In the genomic region with DNA sequence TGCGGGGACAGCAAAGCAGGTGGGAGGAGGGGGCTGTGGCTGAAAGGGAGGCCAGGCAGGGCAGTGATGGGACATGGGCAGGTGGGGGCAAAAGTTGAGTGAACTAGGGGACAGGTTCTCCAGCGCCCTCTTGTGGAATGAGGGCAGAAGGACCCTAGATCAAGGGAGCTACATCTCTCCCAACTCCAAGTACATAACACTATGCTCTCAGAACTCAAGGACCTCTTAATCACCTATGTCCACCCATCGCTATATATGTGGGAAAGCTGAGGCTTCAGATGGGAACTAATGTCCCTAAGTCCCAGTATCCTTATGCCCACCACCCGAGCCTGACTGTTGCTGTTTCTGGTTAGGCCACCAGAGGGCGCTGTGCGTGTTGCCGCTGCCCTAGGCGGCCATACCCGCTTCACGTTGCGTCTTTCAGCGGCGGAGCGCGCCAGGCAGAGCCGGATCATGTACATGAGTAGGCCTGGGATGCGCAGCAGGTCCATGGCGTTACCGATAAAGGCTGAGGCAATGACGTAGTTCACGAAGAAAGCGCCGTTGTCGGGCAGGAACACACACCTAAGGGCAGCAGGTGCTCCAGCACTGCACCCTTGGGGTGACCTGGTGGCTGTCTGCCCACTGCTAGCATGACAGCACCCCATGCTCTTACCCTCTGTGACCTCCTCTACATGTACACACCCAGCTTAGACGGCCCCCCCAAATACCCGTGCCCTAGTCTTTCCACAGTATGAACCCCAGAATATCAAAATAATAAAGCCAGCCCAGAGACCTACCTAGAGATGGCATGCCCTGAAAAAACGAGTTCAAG, we compare ENCODE assay signal across 8 mouse cellular contexts. TPM values are rescaled to one million over a fixed set of nuclear protein-coding genes. Genes with fewer than 3 reads are reported as not detected.
DNase-seq lines count a peak whose midpoint lies in the region; ATAC-seq and TF ChIP-seq lines count a peak whose summit lies in the region.

No protein-coding gene starts in this region.

- 25% methylated on average over 27 of the region's 27 CpGs for WGBS in forebrain, postnatal 0 days
- WGBS in hindbrain, embryonic 12.5 days, result 28% methylated on average over 27 of the region's 27 CpGs
- 27% methylated on average over 27 of the region's 27 CpGs for WGBS in lung, postnatal 0 days

- 0 out of 2 replicates have a peak overlapping the region, but pooled peaks have one; percentile 21 for H3K4me2 ChIP-seq in forebrain, postnatal 0 days (ENCODE audit: low read depth)
- H3K4me2 ChIP-seq in hindbrain, embryonic 12.5 days (replicated peaks), result 0 out of 2 replicates have a peak overlapping the region, but pooled peaks have one; percentile 21
- H3K4me2 ChIP-seq in lung, postnatal 0 days (replicated peaks; ENCODE audit: low read depth, low read length), result no peak overlapping the region

- TF ChIP-seq EP300 in lung, postnatal 0 days (IDR thresholded peaks at IDR 0.05), result no peak

- no peak overlapping the region for H3K27ac ChIP-seq in forebrain, postnatal 0 days (ENCODE audit: low read depth, low read length)
- H3K27ac ChIP-seq in hindbrain, embryonic 12.5 days, result no peak overlapping the region
- H3K27ac ChIP-seq in lung, postnatal 0 days (ENCODE audit: low read length), result no peak overlapping the region

- H3K9me3 ChIP-seq in G1E (replicated peaks), result no peaks in the 10 kb centered on the region
- H3K9me3 ChIP-seq in forebrain, postnatal 0 days (ENCODE audit: low read length), result no peaks in the 10 kb centered on the region
- H3K9me3 ChIP-seq in hindbrain, embryonic 12.5 days (replicated peaks), result no peaks in the 10 kb centered on the region
- H3K9me3 ChIP-seq in lung, postnatal 0 days (ENCODE audit: low read length), result no peaks in the 10 kb centered on the region

- no peak overlapping the region for H3K9ac ChIP-seq in forebrain, postnatal 0 days
- no peak overlapping the region; the same call in 1 of the 2 replicates for H3K9ac ChIP-seq in hindbrain, embryonic 12.5 days
- H3K9ac ChIP-seq in lung, postnatal 0 days (replicated peaks; ENCODE audit: low read depth), result no peak overlapping the region

- peak; percentile 65 for DNase-seq in G1E (ENCODE audit: low spot score)
- DNase-seq in cerebellum, adult 18-20 months, result peak; percentile 77 to 86
- DNase-seq in forebrain, postnatal 0 days, result peak; percentile 90
- DNase-seq in layer of hippocampus, postnatal 10 days (ENCODE audit: low spot score in 2 of 2), result peak; percentile 89 to 91
- DNase-seq in lung, postnatal 0 days (ENCODE audit: low spot score), result peak; percentile 60
- peak; percentile 90 for DNase-seq in retina, embryonic 14.5 days (ENCODE audit: low spot score)
- DNase-seq in thymus, postnatal 4 days, result peak; percentile 91

- TF ChIP-seq CTCF in G1E (IDR thresholded peaks at IDR 0.05; ENCODE audit: low read depth, low read length), result peak; percentile 96
- TF ChIP-seq CTCF in forebrain, postnatal 0 days (IDR thresholded peaks at IDR 0.05; ENCODE audit: low read depth), result peak; percentile 98
- peak; percentile 93 for TF ChIP-seq CTCF in lung, postnatal 0 days (IDR thresholded peaks at IDR 0.05)

- H3K4me1 ChIP-seq in G1E (ENCODE audit: insufficient read depth, low read depth, low read length), result peaks cover 23% of the 10 kb centered on the region
- H3K4me1 ChIP-seq in forebrain, postnatal 0 days (ENCODE audit: insufficient read depth), result no peaks in the 10 kb centered on the region
- H3K4me1 ChIP-seq in hindbrain, embryonic 12.5 days, result peaks cover 2% of the 10 kb centered on the region; the same call in 1 of the 2 replicates
- H3K4me1 ChIP-seq in lung, postnatal 0 days (ENCODE audit: insufficient read depth, low read depth, low read length), result no peaks in the 10 kb centered on the region

- no peak overlapping the region; the same call in 1 of the 2 replicates for H3K4me3 ChIP-seq in G1E (ENCODE audit: low read depth, low read length)
- no peak overlapping the region for H3K4me3 ChIP-seq in forebrain, postnatal 0 days (ENCODE audit: low read depth, low read length)
- no peak overlapping the region for H3K4me3 ChIP-seq in hindbrain, embryonic 12.5 days
- H3K4me3 ChIP-seq in lung, postnatal 0 days (ENCODE audit: low read depth, low read length), result no peak overlapping the region

- H3K36me3 ChIP-seq in G1E (replicated peaks), result peaks cover 84% of the 10 kb centered on the region
- peaks cover 73% of the 10 kb centered on the region for H3K36me3 ChIP-seq in forebrain, postnatal 0 days (ENCODE audit: insufficient read depth)
- peaks cover 62% of the 10 kb centered on the region for H3K36me3 ChIP-seq in hindbrain, embryonic 12.5 days
- H3K36me3 ChIP-seq in lung, postnatal 0 days (ENCODE audit: insufficient read depth, low read length), result peaks cover 15% of the 10 kb centered on the region; the same call in 1 of the 2 replicates

- H3K27me3 ChIP-seq in G1E (ENCODE audit: insufficient read depth, low read length), result no peaks in the 10 kb centered on the region; the same call in 1 of the 2 replicates
- no peaks in the 10 kb centered on the region for H3K27me3 ChIP-seq in forebrain, postnatal 0 days (ENCODE audit: insufficient read depth, low read length)
- H3K27me3 ChIP-seq in hindbrain, embryonic 12.5 days, result no peaks in the 10 kb centered on the region
- H3K27me3 ChIP-seq in lung, postnatal 0 days (replicated peaks; ENCODE audit: insufficient read depth, low read length), result no peaks in the 10 kb centered on the region

- ATAC-seq in G1E (ENCODE audit: extremely low read depth, insufficient number of reproducible peaks, low FRiP score, poor library complexity, severe bottlenecking), result peak; percentile 15; the same call in 1 of the 2 replicates
- peak; percentile 89 for ATAC-seq in forebrain, postnatal 0 days
- ATAC-seq in hindbrain, embryonic 12.5 days (ENCODE audit: low FRiP score), result peak; percentile 63
- ATAC-seq in lung, postnatal 0 days, result peak; percentile 70

RNA-seq across cellular contexts. Expression of gene Capn11, which starts 4.2 kb away (rescaled TPM):
- total RNA-seq in G1E (2014; fragmentation: Nextera tagmentation) (not detected in 2 replicates), G1E (2017) (not detected in 2 replicates)
- polyA plus RNA-seq in G1E (2012), result not detected in 2 replicates
- total RNA-seq in forebrain, postnatal 0 days (2014; rRNA removed), result 0.85 and 1.3 TPM in 2 replicates
- polyA plus RNA-seq in forebrain, postnatal 0 days (2015; fragmentation: Nextera tagmentation; extraction: Ambion mirVana), result 0.06 and 1.5 TPM in 2 replicates
- polyA plus RNA-seq in hindbrain, embryonic 12.5 days (2016; fragmentation: Nextera tagmentation; extraction: Ambion mirVana), result 1.4 and 2.4 TPM in 2 replicates
- total RNA-seq in layer of hippocampus, postnatal 10 days (2021), result 1 to 10 TPM; 1.1 to 1.3 TPM
- polyA plus RNA-seq in lung, postnatal 0 days (2015; fragmentation: Nextera tagmentation; extraction: Ambion mirVana), result 0.08 TPM in 1 of 2 replicates, not detected in the other

RNA-seq across cellular contexts. Expression of gene Mrpl14, which starts 22.8 kb away (rescaled TPM):
- total RNA-seq in G1E (2014; fragmentation: Nextera tagmentation), result 36.2 and 36.8 TPM in 2 replicates
- 17.3 and 29.6 TPM in 2 replicates for total RNA-seq in G1E (2017)
- 237 and 310 TPM in 2 replicates for polyA plus RNA-seq in G1E (2012)
- 25.3 and 40.2 TPM in 2 replicates for total RNA-seq in forebrain, postnatal 0 days (2014; rRNA removed)
- 98.6 and 120 TPM in 2 replicates for polyA plus RNA-seq in forebrain, postnatal 0 days (2015; fragmentation: Nextera tagmentation; extraction: Ambion mirVana)
- 98.1 and 110 TPM in 2 replicates for polyA plus RNA-seq in hindbrain, embryonic 12.5 days (2016; fragmentation: Nextera tagmentation; extraction: Ambion mirVana)
- 10 to 100 TPM; 37.3 to 42.5 TPM for total RNA-seq in layer of hippocampus, postnatal 10 days (2021)
- polyA plus RNA-seq in lung, postnatal 0 days (2015; fragmentation: Nextera tagmentation; extraction: Ambion mirVana), result 224 and 234 TPM in 2 replicates

RNA-seq across cellular contexts. Expression of gene Tmem63b, which starts 23.4 kb away (rescaled TPM):
- 22.6 and 25.0 TPM in 2 replicates for total RNA-seq in G1E (2014; fragmentation: Nextera tagmentation)
- 8.7 and 9.9 TPM in 2 replicates for total RNA-seq in G1E (2017)
- polyA plus RNA-seq in G1E (2012), result 18.6 and 21.6 TPM in 2 replicates
- 198 and 228 TPM in 2 replicates for total RNA-seq in forebrain, postnatal 0 days (2014; rRNA removed)
- 109 and 131 TPM in 2 replicates for polyA plus RNA-seq in forebrain, postnatal 0 days (2015; fragmentation: Nextera tagmentation; extraction: Ambion mirVana)
- 102 TPM in 2 replicates for polyA plus RNA-seq in hindbrain, embryonic 12.5 days (2016; fragmentation: Nextera tagmentation; extraction: Ambion mirVana)
- 100 to 1,000 TPM; 223 to 234 TPM for total RNA-seq in layer of hippocampus, postnatal 10 days (2021)
- 78.5 and 88.2 TPM in 2 replicates for polyA plus RNA-seq in lung, postnatal 0 days (2015; fragmentation: Nextera tagmentation; extraction: Ambion mirVana)

Comparison
In these comparisons a context has a peak if more than half of its experiments do, and no peak if none do; other contexts are left out.
1. ATAC-seq: peak in every context shown above with its lines; median percentile 89 in forebrain, postnatal 0 days; 70 in lung, postnatal 0 days; 63 in hindbrain, embryonic 12.5 days; 15 in G1E.